Mouse (Mus musculus) lung, embryonic 15.5 days (tissue): ENCODE measurements around the gene Myd88. TPM values are rescaled to one million over a fixed set of nuclear protein-coding genes. Genes with fewer than 3 reads are reported as not detected.
A peak's percentile ranks its signal among the peaks of the same experiment; 100 is the strongest.

Source experiments
- ATAC-seq: fragments of 200-750 bp; cut with Nextera tagmentation; 2 replicates; pipeline ENCODE4 v1.8.0; 2017; ENCODE audit warnings: moderate number of reproducible peaks, borderline replicate concordance; ENCODE audit not compliant: low FRiP score, low TSS enrichment; ENCODE audit errors: extremely low read depth
- H3K27ac ChIP-seq: fragments of 300-500 bp; sonication (generic); 2 replicates; pipeline ENCODE4 v1.5.1; 2015; ENCODE audit warnings: moderate library complexity, mild to moderate bottlenecking, inconsistent platforms
- H3K27me3 ChIP-seq: fragments of 300-500 bp; sonication (generic); 2 replicates; pipeline ENCODE4 v1.6.1; 2015; ENCODE audit warnings: inconsistent platforms
- H3K36me3 ChIP-seq: fragments of 300-500 bp; sonication (generic); 2 replicates; pipeline ENCODE4 v1.6.1; 2015; ENCODE audit warnings: inconsistent platforms
- H3K4me1 ChIP-seq: fragments of 300-500 bp; sonication (generic); 2 replicates; pipeline ENCODE4 v1.6.1; 2015; ENCODE audit warnings: inconsistent platforms
- H3K4me2 ChIP-seq: fragments of 300-500 bp; sonication (generic); 2 replicates; pipeline ENCODE4 v1.6.1; 2015; ENCODE audit warnings: inconsistent platforms, mild to moderate bottlenecking, moderate library complexity
- H3K4me3 ChIP-seq: fragments of 300-500 bp; sonication (generic); 2 replicates; pipeline ENCODE4 v1.5.1; 2015; ENCODE audit warnings: mild to moderate bottlenecking, inconsistent platforms
- H3K9ac ChIP-seq: fragments of 300-500 bp; sonication (generic); 2 replicates; pipeline ENCODE4 v1.6.1; 2015; ENCODE audit warnings: inconsistent platforms
- H3K9me3 ChIP-seq: fragments of 300-500 bp; sonication (generic); 2 replicates; pipeline ENCODE4 v1.6.1; 2016; ENCODE audit warnings: inconsistent platforms
- WGBS: fragments of 180-500 bp; shearing (Covaris S2); methylation state at CpG from one replicate; pipeline ENCODE4 v1.1.7; 2015; 5-methylcytosine and 5-hydroxymethylcytosine counted together
- polyA plus RNA-seq: library from polyadenylated mRNA; unstranded; fragments of >200 nt; fragmentation: Nextera tagmentation; extraction: Ambion mirVana; gene quantifications from 2 replicates; pipeline ENCODE4 v1.2.1, GENCODE M21; 2015

Gene Myd88
- polyA plus RNA-seq, 1 experiment from 2014 or later, result 32.0 TPM

GRCm38 (mm10) chr9:119322289-119323259 lies 18.6 kb downstream of the Myd88 start, which contains the start of gene Oxsr1:
TSS of gene Oxsr1 (minus strand) at chr9:119322427.
- no peaks in the 10 kb centered on the region for H3K36me3 ChIP-seq
- H3K4me1 ChIP-seq, result peaks cover 20% of the 10 kb centered on the region
- under 1% methylated on average over 76 of the region's 76 CpGs for WGBS
- peak within 1 kb of the TSS; percentile 87 for H3K27ac ChIP-seq
- peak within 1 kb of the TSS; percentile 74 for H3K9ac ChIP-seq
- no peaks in the 10 kb centered on the region for H3K27me3 ChIP-seq
- H3K4me3 ChIP-seq, result peak within 1 kb of the TSS; percentile 88
- ATAC-seq, result peak; percentile 96
- H3K9me3 ChIP-seq, result no peaks in the 10 kb centered on the region
- H3K4me2 ChIP-seq, result peak within 1 kb of the TSS; percentile 94

GRCm38 (mm10) chr9:119321392-119322229 lies 19.6 kb downstream of the Myd88 start:
- Histone ChIP-seq H3K9ac (peak overlapping the region; percentile 74), H3K27ac (peak overlapping the region; percentile 85), H3K9me3 (no peaks in the 10 kb centered on the region), H3K27me3 (no peaks in the 10 kb centered on the region), H3K36me3 (no peaks in the 10 kb centered on the region), H3K4me2 (peak overlapping the region; percentile 94), H3K4me1 (peaks cover 20% of the 10 kb centered on the region), H3K4me3 (peak overlapping the region; percentile 88)
- under 1% methylated on average over 59 of the region's 59 CpGs for WGBS
- peak; percentile 55 for ATAC-seq

GRCm38 (mm10) chr9:119320946-119321345 lies 20.3 kb downstream of the Myd88 start:
- H3K4me2 ChIP-seq, result peak overlapping the region; percentile 94
- 10% methylated on average over 7 of the region's 7 CpGs for WGBS
- H3K27me3 ChIP-seq, result no peaks in the 10 kb centered on the region
- no peaks in the 10 kb centered on the region for H3K9me3 ChIP-seq
- peak overlapping the region; percentile 85; the same call in 1 of the 2 replicates for H3K27ac ChIP-seq
- no peak for ATAC-seq
- H3K4me3 ChIP-seq, result peak overlapping the region; percentile 88
- H3K4me1 ChIP-seq, result peaks cover 20% of the 10 kb centered on the region
- H3K36me3 ChIP-seq, result no peaks in the 10 kb centered on the region
- peak overlapping the region; percentile 74 for H3K9ac ChIP-seq

GRCm38 (mm10) chr9:119320446-119320845 lies 20.8 kb downstream of the Myd88 start:
- Histone ChIP-seq H3K4me3 (peak overlapping the region; percentile 88; the same call in 1 of the 2 replicates), H3K4me2 (peak overlapping the region; percentile 94)
- 75% methylated on average over 7 of the region's 7 CpGs for WGBS

GRCm38 (mm10) chr9:119318891-119319290 lies 22.3 kb downstream of the Myd88 start:
- Histone ChIP-seq H3K4me3 (no peak overlapping the region), H3K36me3 (no peaks in the 10 kb centered on the region), H3K27ac (no peak overlapping the region), H3K4me2 (no peak overlapping the region), H3K4me1 (peaks cover 20% of the 10 kb centered on the region), H3K9ac (no peak overlapping the region), H3K27me3 (no peaks in the 10 kb centered on the region), H3K9me3 (no peaks in the 10 kb centered on the region)
- 90% methylated on average over 1 of the region's 1 CpGs for WGBS
- no peak for ATAC-seq

More at GRCm38 (mm10) chr9:119320446-119320845, 20.8 kb downstream of the Myd88 start:
- no peaks in the 10 kb centered on the region for H3K36me3 ChIP-seq
- no peak overlapping the region for H3K27ac ChIP-seq
- H3K27me3 ChIP-seq, result no peaks in the 10 kb centered on the region
- no peak for ATAC-seq
- peaks cover 20% of the 10 kb centered on the region for H3K4me1 ChIP-seq
- H3K9me3 ChIP-seq, result no peaks in the 10 kb centered on the region
- no peak overlapping the region for H3K9ac ChIP-seq

GRCm38 (mm10) chr9:119313096-119313495 lies 28.1 kb downstream of the Myd88 start:
- H3K9ac ChIP-seq, result no peak overlapping the region
- WGBS, result 91% methylated on average over 10 of the region's 10 CpGs
- 0 out of 2 replicates have a peak, but pooled peaks cover 5% of the 10 kb centered on the region for H3K4me1 ChIP-seq
- H3K36me3 ChIP-seq, result no peaks in the 10 kb centered on the region
- no peaks in the 10 kb centered on the region for H3K27me3 ChIP-seq
- no peak for ATAC-seq
- no peak overlapping the region for H3K4me2 ChIP-seq
- H3K9me3 ChIP-seq, result no peaks in the 10 kb centered on the region
- H3K4me3 ChIP-seq, result no peak overlapping the region
- no peak overlapping the region for H3K27ac ChIP-seq

GRCm38 (mm10) chr9:119309067-119309466 lies 32.1 kb downstream of the Myd88 start:
- Histone ChIP-seq H3K4me2 (no peak overlapping the region), H3K27ac (no peak overlapping the region), H3K4me3 (no peak overlapping the region), H3K27me3 (no peaks in the 10 kb centered on the region), H3K9me3 (no peaks in the 10 kb centered on the region), H3K36me3 (no peaks in the 10 kb centered on the region), H3K9ac (no peak overlapping the region), H3K4me1 (0 out of 2 replicates have a peak, but pooled peaks cover 5% of the 10 kb centered on the region)
- no peak for ATAC-seq
- 92% methylated on average over 1 of the region's 1 CpGs for WGBS

GRCm38 (mm10) chr9:119305863-119306262 lies 35.3 kb downstream of the Myd88 start:
- Histone ChIP-seq H3K36me3 (peaks cover 6% of the 10 kb centered on the region; the same call in 1 of the 2 replicates), H3K4me1 (no peaks in the 10 kb centered on the region), H3K9ac (no peak overlapping the region), H3K4me2 (no peak overlapping the region), H3K27ac (no peak overlapping the region), H3K27me3 (no peaks in the 10 kb centered on the region), H3K4me3 (no peak overlapping the region), H3K9me3 (no peaks in the 10 kb centered on the region)
- 83% methylated on average over 7 of the region's 7 CpGs for WGBS
- ATAC-seq, result no peak

GRCm38 (mm10) chr9:119298563-119298962 lies 42.6 kb downstream of the Myd88 start:
- H3K27ac ChIP-seq, result no peak overlapping the region
- H3K4me3 ChIP-seq, result no peak overlapping the region
- no peaks in the 10 kb centered on the region for H3K27me3 ChIP-seq
- H3K9me3 ChIP-seq, result no peaks in the 10 kb centered on the region
- ATAC-seq, result no peak
- no peaks in the 10 kb centered on the region for H3K4me1 ChIP-seq
- H3K9ac ChIP-seq, result no peak overlapping the region
- no peak overlapping the region for H3K4me2 ChIP-seq
- WGBS, result 68% methylated on average over 3 of the region's 3 CpGs
- peaks cover 6% of the 10 kb centered on the region; the same call in 1 of the 2 replicates for H3K36me3 ChIP-seq

- no peaks in the 10 kb centered on the region for H3K4me1 ChIP-seq
- no peak overlapping the region for H3K4me3 ChIP-seq
- no peak overlapping the region for H3K27ac ChIP-seq
- no peak overlapping the region for H3K4me2 ChIP-seq
- H3K36me3 ChIP-seq, result peaks cover 6% of the 10 kb centered on the region; the same call in 1 of the 2 replicates
- H3K9me3 ChIP-seq, result no peaks in the 10 kb centered on the region
- H3K27me3 ChIP-seq, result no peaks in the 10 kb centered on the region
- 75% methylated on average over 6 of the region's 6 CpGs for WGBS
- ATAC-seq, result no peak
- no peak overlapping the region for H3K9ac ChIP-seq
Observed at GRCm38 (mm10) chr9:119297696-119298095, 43.5 kb downstream of the Myd88 start.

- no peak overlapping the region for H3K4me3 ChIP-seq
- 0 out of 2 replicates have a peak, but pooled peaks cover 5% of the 10 kb centered on the region for H3K36me3 ChIP-seq
- H3K27me3 ChIP-seq, result no peaks in the 10 kb centered on the region
- no peak for ATAC-seq
- no peaks in the 10 kb centered on the region for H3K9me3 ChIP-seq
- no peaks in the 10 kb centered on the region for H3K4me1 ChIP-seq
- no peak overlapping the region for H3K27ac ChIP-seq
- WGBS, result 87% methylated on average over 3 of the region's 3 CpGs
- no peak overlapping the region for H3K4me2 ChIP-seq
- no peak overlapping the region for H3K9ac ChIP-seq
Observed at GRCm38 (mm10) chr9:119290791-119291190, 50.4 kb downstream of the Myd88 start.
